Mouse (Mus musculus) liver, adult 2 months (tissue): ENCODE data around the gene Gramd1b. TPM values are rescaled to one million over a fixed set of nuclear protein-coding genes. Genes with fewer than 3 reads are reported as not detected.
"Not testable (repeated sequence)": the region's sequence is repeated elsewhere in the genome, so short reads cannot be mapped to it uniquely, and the experiment has no call there.

Experiments
- DNase-seq: peaks from one replicate; pipeline ENCODE4 v3.0.0-alpha.2; 2011; ENCODE audit warnings: low read depth, low spot score; ENCODE audit errors: extremely low read depth
- H3K27ac ChIP-seq: fragments of 200-500 bp; replicated peaks from 2 replicates; pipeline ENCODE4 v1.5.1; 2012; ENCODE audit warnings: low read depth, mild to moderate bottlenecking, control low read depth, inconsistent platforms, low read length; ENCODE audit not compliant: insufficient read depth
- H3K27me3 ChIP-seq: fragments of 200-500 bp; 2 replicates; pipeline ENCODE4 v1.6.1; 2012; ENCODE audit warnings: mild to moderate bottlenecking, moderate library complexity, low read length, inconsistent platforms; ENCODE audit not compliant: control insufficient read depth, insufficient read depth
- H3K36me3 ChIP-seq: fragments of 200-500 bp; 2 replicates; pipeline ENCODE4 v1.6.1; 2012; ENCODE audit warnings: low read length, inconsistent platforms; ENCODE audit not compliant: control insufficient read depth, insufficient read depth
- H3K4me1 ChIP-seq: fragments of 200-500 bp; 2 replicates; pipeline ENCODE4 v1.6.1; 2011; ENCODE audit warnings: low read length; ENCODE audit not compliant: control insufficient read depth, insufficient read depth
- H3K4me3 ChIP-seq: fragments of 200-500 bp; 2 replicates; pipeline ENCODE4 v1.5.1; 2011; ENCODE audit warnings: low read depth, mild to moderate bottlenecking, control low read depth, low read length, moderate library complexity; ENCODE audit not compliant: insufficient read depth
- H3K79me2 ChIP-seq: fragments of 200-500 bp; 2 replicates; pipeline ENCODE4 v1.6.1; 2012; ENCODE audit warnings: inconsistent platforms, mild to moderate bottlenecking, low read length, moderate library complexity; ENCODE audit not compliant: control insufficient read depth, insufficient read depth
- H3K9ac ChIP-seq: fragments of 200-500 bp; 2 replicates; pipeline ENCODE4 v1.6.1; 2012; ENCODE audit warnings: low read depth, mild to moderate bottlenecking, control low read depth, inconsistent platforms, low read length
- CTCF ChIP-seq: fragments of 200-500 bp; IDR thresholded peaks from 2 replicates; pipeline ENCODE4 v1.5.1; 2011; ENCODE audit warnings: low read depth, low read length, control low read depth
- POLR2A ChIP-seq: fragments of 200-500 bp; IDR thresholded peaks from 2 replicates; pipeline ENCODE4 v1.6.1; 2011; ENCODE audit warnings: low read length, control low read depth; ENCODE audit not compliant: insufficient read depth; ENCODE audit errors: extremely low read depth
- WGBS: fragments of 180-500 bp; shearing (Covaris S2); methylation state at CpG from one replicate; pipeline ENCODE4 v1.1.7; 2018; 5-methylcytosine and 5-hydroxymethylcytosine counted together
- polyA plus RNA-seq: library from polyadenylated mRNA; depleted of rRNA; stranded (reverse); fragments of >200 nt; gene quantifications from 2 replicates; pipeline ENCODE4 v1.2.3, GENCODE M21; 2012
- total RNA-seq: library from RNA; depleted of rRNA; stranded (reverse); fragments of >200 nt; gene quantifications from 2 replicates; pipeline ENCODE4 v1.2.3, GENCODE M21; 2014

Gene Gramd1b
- total and polyA plus RNA-seq, 2 experiments = 1.2 to 2.0 TPM

DNA sequence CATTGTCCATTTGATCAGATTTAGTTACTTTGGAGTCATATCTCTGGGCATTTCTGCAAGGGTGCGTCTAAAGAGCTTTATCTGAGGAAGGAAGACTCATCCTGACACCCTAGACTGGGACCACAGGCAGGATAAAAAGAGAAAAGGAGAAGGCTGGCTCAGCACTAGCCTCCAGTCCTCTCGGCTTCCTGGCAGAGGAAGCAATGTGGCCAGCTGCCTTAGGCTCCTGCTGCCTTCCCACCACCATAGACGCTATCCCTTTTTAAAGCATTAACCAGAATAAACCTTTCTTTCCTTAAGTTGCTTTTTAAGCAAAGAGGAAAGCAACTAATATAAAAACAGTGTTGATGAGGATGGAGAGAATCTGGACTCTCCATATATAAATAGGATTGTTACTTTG is 24.6 kb downstream of the Gramd1b start:
- Histone ChIP-seq H3K79me2 (no peaks in the 10 kb centered on the region), H3K27me3 (no peaks in the 10 kb centered on the region), H3K9ac (no peak overlapping the region), H3K4me3 (no peak overlapping the region), H3K27ac (no peak overlapping the region), H3K36me3 (no peaks in the 10 kb centered on the region), H3K4me1 (no peaks in the 10 kb centered on the region)
- 76% methylated on average over 3 of the region's 3 CpGs for WGBS
- no peak for TF ChIP-seq CTCF
- TF ChIP-seq POLR2A = no peak
- DNase-seq = no peak

DNA sequence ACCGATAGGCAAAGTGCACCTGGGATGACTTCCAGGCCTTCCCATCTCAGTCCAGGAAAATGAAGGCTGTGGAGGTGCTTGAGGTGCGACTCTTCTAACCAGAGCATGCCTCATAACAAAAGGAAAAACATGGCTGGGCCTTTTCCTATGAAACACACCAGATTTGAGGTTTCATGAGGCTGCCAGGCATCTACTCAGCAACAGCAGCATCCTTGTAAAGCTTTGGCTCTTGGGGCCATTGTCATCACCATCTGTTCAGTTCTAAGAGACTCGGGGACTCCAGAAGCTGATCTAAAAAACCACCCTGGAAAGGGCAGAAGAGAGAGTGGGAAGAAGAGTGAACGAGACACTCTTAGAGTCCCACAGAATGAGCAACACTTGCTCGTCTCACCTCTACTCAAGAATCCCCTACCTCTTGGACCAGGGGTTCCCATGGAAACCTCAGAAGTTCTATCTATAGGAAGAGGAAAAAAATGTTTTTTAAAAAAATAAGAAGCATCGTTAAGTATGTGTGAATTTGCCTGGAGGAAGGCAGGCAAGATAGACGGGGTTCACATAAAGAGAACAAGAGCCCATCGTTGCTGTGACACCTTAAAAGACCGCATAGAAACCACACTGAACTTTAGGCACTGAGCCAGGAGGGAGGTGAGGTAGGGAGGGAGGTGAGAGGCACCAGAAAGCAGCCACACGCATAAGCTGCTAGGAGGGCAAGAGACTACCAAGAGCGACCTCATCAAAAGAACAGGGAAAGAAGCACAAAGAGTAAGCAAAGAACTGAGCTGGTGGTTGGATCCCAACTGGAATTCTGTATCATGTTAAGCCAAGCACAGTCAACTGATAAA is 25.5 kb downstream of the Gramd1b start:
- Histone ChIP-seq H3K79me2 (no peaks in the 10 kb centered on the region), H3K27ac (no peak overlapping the region), H3K4me1 (no peaks in the 10 kb centered on the region), H3K9ac (no peak overlapping the region), H3K4me3 (no peak overlapping the region), H3K36me3 (no peaks in the 10 kb centered on the region), H3K27me3 (0 out of 2 replicates have a peak, but pooled peaks cover 2% of the 10 kb centered on the region)
- WGBS = 79% methylated on average over 11 of the region's 11 CpGs
- no peak for DNase-seq
- TF ChIP-seq POLR2A (no peak), CTCF (no peak)

DNA sequence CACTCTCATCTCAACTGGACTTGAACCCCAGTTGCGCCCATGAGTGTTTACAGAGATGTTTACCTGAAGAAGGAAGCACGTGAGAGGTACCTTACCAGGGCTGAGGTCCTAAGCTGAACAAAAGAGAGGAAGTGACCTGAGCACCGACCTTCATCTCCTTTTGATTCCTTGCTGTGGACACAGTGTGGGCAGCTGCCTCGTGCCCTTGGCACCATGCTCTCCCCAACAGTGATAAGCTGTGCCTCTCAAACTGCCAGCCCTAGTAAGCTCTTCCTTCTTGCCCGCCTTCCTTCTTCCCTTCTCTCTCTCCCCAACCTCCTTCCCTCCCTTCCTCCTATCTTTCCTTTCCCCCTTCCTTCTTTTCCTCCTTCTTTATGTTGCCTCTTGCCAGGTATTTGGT is 26.3 kb downstream of the Gramd1b start:
- Histone ChIP-seq H3K4me1 (no peaks in the 10 kb centered on the region), H3K27me3 (0 out of 2 replicates have a peak, but pooled peaks cover 2% of the 10 kb centered on the region), H3K36me3 (no peaks in the 10 kb centered on the region), H3K4me3 (no peak overlapping the region), H3K27ac (no peak overlapping the region), H3K9ac (no peak overlapping the region), H3K79me2 (no peaks in the 10 kb centered on the region)
- 76% methylated on average over 5 of the region's 5 CpGs for WGBS
- DNase-seq = no peak
- no peak for TF ChIP-seq POLR2A
- TF ChIP-seq CTCF = no peak

DNA sequence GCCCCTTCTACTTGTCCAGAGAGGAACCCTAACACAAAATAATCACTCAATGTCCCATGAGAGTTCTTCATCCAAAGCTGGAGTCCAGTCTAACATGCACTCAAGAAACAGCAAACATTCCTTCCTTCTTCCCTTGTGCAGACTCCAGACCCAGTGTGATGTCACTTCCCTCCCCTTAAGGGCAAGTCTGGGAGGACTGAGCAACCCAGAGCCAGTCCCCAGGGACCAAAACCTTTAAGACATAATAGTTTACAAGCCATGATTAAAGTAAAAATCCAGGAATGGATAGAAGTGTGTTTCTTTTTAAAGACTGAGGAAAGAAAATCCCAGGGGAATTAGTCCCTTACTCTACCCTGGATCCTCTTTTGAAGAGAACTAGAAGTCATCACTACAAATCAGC is 30.5 kb downstream of the Gramd1b start:
- Histone ChIP-seq H3K9ac (no peak overlapping the region), H3K79me2 (no peaks in the 10 kb centered on the region), H3K4me3 (no peak overlapping the region), H3K27ac (no peak overlapping the region), H3K4me1 (no peaks in the 10 kb centered on the region), H3K27me3 (0 out of 2 replicates have a peak, but pooled peaks cover 2% of the 10 kb centered on the region), H3K36me3 (no peaks in the 10 kb centered on the region)
- no peak for TF ChIP-seq CTCF
- DNase-seq = no peak

DNA sequence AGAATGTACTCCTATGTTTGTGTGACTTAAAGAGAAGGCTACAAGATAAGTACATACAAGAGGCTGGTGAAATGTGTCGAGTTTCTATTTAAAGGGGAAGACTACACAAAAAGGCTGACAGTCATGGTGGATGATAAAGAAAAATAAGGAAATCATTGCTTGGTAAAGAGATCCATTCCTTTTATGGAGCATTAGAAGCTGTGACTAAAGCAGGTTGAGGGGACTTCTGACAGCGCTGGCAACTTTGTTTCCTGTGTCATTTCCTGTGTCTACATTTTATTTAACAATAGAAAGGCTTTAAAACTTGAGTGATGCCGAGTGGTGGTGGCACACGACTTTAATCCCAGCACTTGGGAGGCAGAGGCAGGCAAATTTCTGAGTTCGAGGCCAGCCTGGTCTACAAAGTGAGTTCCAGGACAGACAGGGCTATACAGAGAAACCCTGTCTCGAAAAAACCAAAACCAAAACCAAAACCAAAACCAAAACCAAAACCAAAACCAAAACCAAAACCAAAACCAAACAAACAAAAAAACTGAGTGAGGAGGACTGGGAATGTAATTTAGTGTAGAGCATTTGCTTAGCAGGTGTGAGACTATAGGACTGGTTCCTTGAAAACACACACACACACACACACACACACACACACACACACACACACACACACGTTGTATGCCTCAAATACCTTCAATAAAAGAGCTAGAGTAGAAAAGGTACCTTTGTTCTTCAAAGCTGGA is 48.7 kb downstream of the Gramd1b start:
- H3K27me3 ChIP-seq, H3K9ac ChIP-seq, DNase-seq, H3K27ac ChIP-seq, H3K79me2 ChIP-seq, H3K36me3 ChIP-seq, H3K4me3 ChIP-seq, H3K4me1 ChIP-seq: not testable (repeated sequence)
- 67% methylated on average over 7 of the region's 7 CpGs for WGBS

DNA sequence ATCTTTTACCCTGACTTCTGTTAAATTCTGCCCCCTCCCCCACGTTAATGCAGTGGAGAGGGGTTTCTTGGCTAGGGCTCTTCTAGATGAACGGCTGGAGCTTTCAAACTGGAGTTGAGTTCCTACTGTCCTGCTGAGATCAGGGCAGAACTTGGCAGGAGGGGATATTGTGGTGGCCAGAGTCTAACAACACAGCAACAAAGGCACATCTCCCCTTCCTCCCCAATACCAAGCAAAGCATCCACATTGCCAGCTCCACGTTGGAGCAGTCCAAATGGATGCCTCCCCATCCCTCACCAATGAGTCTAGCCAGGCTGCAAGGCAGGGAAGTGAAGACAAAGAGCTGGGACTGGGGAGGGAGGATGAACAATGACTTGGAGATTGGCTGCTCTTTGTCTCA is 49.9 kb downstream of the Gramd1b start:
- Histone ChIP-seq H3K4me3 (no peak overlapping the region), H3K4me1 (no peaks in the 10 kb centered on the region), H3K27ac (no peak overlapping the region), H3K79me2 (no peaks in the 10 kb centered on the region), H3K9ac (no peak overlapping the region), H3K27me3 (no peaks in the 10 kb centered on the region; the same call in 1 of the 2 replicates), H3K36me3 (no peaks in the 10 kb centered on the region)
- WGBS = 58% methylated on average over 3 of the region's 3 CpGs
- TF ChIP-seq POLR2A (no peak), CTCF (no peak)
- DNase-seq = no peak
